Mouse (Mus musculus) bone marrow macrophage, adult 2 months (primary cell): ENCODE data around the gene Col4a1. TPM values are rescaled to one million over a fixed set of nuclear protein-coding genes. Genes with fewer than 3 reads are reported as not detected.

Experiments used
- H3K27ac ChIP-seq: 2 replicates; pipeline ENCODE4 v1.5.1; 2012; ENCODE audit warnings: low read depth, low read length; ENCODE audit not compliant: insufficient read depth
- H3K4me1 ChIP-seq: 2 replicates; pipeline ENCODE4 v1.6.1; 2012; ENCODE audit warnings: low read length; ENCODE audit not compliant: control insufficient read depth, insufficient read depth
- H3K4me3 ChIP-seq: 2 replicates; pipeline ENCODE4 v1.5.1; 2012; ENCODE audit warnings: mild to moderate bottlenecking, low read length, moderate library complexity; ENCODE audit not compliant: insufficient read depth
- CTCF ChIP-seq: IDR thresholded peaks from 2 replicates; pipeline ENCODE4 v1.5.1; 2012; ENCODE audit warnings: low read depth, mild to moderate bottlenecking, low read length, moderate library complexity
- POLR2A ChIP-seq: IDR thresholded peaks from 2 replicates; pipeline ENCODE4 v1.6.1; 2012; ENCODE audit warnings: mild to moderate bottlenecking, low read depth, low read length, borderline replicate concordance
- polyA plus RNA-seq: library from polyadenylated mRNA; stranded (reverse); fragments of >200 nt; gene quantifications from 2 replicates; pipeline ENCODE4 v1.2.4, GENCODE M21; 2012; ENCODE audit not compliant: missing spikeins, insufficient read depth, insufficient read length

Col4a1 gene
- polyA plus RNA-seq, 1 experiment, result 7.2 TPM

DNA sequence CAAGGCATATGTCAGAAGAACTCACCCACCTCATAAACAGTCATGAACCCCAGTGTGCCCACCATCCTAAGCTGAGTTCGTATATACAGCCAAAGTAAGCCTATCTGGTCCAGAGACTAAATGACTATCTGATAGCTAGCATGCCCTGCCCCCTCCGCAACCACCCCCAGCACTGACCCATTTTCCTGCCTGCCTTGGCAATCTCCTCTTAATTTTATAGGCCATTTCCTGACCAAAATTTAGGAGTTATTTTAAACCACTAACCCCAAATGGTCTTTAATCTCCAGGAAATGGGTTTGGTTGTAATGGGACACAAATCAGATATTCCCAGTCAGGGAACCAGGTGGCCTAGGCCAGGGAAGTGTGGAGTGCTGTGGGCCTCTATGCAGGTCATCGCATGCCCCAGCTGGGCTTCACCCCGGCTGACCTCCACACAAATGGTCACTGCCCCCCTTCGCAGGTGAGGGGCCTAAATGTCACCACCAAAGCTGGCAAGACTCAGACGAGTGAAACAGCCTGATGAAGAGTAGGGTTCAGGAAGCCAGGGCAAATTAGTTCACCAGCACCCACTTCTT lies 8.5 kb downstream of the Col4a1 start:
- TF ChIP-seq CTCF, result no peak
- no peak for TF ChIP-seq POLR2A
- Histone ChIP-seq H3K4me1 (no peaks in the 10 kb centered on the region), H3K27ac (no peak overlapping the region), H3K4me3 (no peak overlapping the region)

DNA sequence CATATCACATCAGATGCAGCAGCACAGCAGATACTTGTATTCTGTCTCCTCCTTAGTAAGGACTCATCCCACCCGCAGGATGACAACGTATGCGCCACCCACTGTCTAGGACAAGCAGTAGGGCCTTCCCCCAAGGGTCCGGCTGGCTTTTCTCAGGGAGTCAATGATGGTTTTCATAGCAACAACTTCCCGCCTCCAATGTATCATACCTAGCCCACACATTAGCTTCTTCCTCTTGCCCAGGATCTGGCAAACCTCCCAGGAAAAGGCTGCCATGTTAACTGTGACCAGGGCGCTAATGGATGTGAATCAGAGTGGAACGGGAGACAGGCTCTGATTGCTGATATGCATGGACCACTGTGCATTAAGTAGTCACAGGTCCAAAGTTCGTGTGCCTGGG lies 12.2 kb downstream of the Col4a1 start:
- TF ChIP-seq CTCF (no peak), POLR2A (no peak)
- Histone ChIP-seq H3K4me1 (peaks cover 11% of the 10 kb centered on the region), H3K27ac (no peak overlapping the region), H3K4me3 (no peak overlapping the region)

DNA sequence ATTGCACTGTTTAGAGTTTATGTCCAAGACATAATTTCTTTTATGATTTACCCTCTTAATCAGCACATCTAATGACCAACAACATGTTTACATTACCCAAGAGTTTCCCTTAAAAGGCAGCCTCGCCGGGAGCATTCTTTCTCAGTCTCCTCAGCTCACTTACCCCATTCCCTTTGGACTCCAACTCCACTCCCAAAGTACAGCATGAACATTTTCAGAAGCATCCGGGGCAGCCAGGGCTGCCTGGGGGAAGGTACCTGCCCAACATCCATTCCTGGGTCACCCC lies 13.4 kb downstream of the Col4a1 start:
- H3K27ac ChIP-seq, result no peak overlapping the region
- peaks cover 11% of the 10 kb centered on the region for H3K4me1 ChIP-seq
- TF ChIP-seq POLR2A (no peak), CTCF (no peak)
- H3K4me3 ChIP-seq, result no peak overlapping the region

DNA sequence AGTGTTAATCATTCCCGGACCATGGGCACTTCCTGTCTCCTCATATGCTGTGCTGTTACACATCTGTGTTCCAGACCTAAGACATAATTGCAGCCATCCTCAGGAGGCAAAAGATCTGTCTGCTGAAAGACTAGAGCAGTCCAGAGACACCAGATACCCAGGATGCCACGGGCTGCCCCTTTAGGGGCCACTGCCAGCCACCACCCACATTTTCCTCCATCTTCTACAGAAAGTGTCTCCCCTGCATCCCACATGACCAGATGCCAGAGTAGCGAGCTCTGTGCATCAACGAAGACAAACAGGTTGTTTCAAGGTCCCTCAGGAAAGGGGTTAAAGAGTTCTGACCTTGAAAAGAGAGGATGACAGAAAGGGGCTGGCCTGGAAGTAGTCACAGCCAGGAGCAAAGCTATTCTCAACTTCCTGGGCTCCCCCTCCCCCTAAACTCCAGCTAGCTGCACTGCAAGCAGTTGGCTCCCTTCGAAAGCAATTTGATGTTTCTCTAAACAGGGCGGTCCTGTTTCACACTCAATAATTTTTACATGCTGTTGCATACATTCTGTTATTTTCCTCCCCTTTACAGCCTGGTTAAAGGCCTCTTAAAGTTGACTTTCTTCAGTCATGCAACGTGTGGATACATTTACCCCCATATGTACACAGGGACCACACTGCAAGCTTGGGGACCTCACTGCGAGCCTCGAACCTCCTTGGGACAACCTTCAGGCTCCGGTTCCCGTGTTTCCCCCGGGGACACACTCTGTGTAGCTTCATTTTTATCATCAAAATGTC lies 13.9 kb downstream of the Col4a1 start:
- peaks cover 11% of the 10 kb centered on the region for H3K4me1 ChIP-seq
- H3K27ac ChIP-seq, result no peak overlapping the region
- no peak overlapping the region for H3K4me3 ChIP-seq
- TF ChIP-seq CTCF (no peak), POLR2A (no peak)

DNA sequence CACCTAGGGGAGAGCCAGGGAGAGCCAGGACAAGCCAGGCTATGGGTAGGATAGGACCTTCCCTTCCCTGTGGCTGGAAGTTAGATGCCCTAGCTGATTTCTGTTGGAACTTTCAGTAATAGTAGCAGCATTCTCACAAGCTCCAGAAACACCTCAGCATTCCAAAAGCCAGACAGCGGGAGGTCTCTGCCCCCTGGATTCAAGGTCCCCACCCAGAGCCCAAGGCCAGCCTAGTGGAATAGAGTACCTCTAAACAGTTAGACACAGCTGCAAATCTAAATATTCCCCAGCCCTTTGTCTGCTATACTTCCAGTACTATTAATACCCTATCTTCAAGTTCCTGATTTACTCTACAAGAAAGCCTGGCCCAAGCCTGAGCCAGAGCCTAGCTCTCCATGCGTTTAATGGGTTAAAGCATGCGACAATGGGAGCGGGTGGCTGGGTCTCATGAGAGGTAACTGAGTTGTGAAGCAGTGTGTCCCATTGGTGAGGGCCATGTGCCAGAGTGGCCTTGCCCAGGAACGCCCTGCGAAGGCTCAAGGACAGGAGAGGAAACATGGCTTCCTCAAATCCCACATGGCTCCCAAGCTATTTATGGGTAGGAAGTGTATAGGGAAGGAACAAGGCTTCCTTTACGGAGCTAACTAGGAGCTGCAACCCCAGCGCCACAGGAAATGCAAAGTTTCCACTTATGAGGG lies 15.3 kb downstream of the Col4a1 start:
- no peak for TF ChIP-seq CTCF
- no peak for TF ChIP-seq POLR2A
- Histone ChIP-seq H3K4me3 (no peak overlapping the region), H3K27ac (peak overlapping the region; percentile 20; the same call in 1 of the 2 replicates), H3K4me1 (peaks cover 11% of the 10 kb centered on the region)

DNA sequence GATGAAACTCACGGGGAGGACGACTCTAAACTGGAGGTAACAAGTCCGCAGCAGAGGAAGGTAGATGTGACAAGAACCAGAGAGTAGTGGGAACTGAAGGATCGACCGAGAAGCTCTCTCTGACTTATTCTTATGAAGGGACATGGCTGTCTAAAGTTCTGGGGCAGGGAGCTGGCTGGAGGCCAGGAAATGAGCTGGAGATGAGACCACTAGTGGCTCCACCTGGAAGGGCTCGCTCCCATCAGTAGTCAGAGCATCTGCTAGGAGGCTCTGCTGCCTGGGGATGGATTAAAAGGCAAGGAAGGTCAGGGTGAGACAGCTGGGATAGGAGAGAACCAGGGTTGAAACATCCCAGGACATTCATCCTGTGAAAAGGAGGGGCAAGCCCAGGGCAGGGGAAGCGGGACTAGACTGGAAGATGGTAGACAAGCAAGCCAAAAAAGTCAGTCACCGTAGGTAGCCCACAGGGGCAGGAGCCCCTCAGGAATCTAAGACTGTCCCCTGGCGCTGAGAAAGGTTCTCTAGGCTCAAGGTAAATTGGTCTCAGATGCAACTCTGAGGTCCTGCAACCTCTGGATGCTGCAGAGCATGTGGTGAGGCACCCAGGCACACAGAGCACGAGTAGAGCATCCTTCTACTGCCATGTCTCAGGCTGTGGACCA lies 16.2 kb downstream of the Col4a1 start:
- Histone ChIP-seq H3K4me1 (peaks cover 11% of the 10 kb centered on the region), H3K4me3 (no peak overlapping the region), H3K27ac (no peak overlapping the region)
- no peak for TF ChIP-seq CTCF

DNA sequence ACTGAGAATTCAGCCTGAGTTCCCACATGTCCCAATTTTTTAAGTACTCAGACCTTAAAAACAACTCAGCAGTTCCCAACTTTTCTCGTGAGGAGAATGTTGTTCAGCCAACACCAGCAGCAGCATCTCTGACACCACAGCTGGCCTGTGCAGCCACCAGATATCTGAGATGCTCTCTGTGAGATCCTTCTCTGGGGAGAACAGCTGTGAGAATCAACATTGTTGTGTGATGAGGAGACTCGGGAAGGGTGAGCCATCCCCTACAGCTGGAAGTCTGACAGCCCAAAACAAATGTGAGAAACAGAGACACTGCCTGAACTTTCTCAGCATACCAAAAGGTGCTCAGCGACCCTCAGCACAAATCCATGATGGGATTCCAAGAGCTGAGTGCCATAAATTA lies 20.0 kb downstream of the Col4a1 start:
- Histone ChIP-seq H3K4me3 (no peak overlapping the region), H3K4me1 (peaks cover 9% of the 10 kb centered on the region), H3K27ac (no peak overlapping the region)
- TF ChIP-seq CTCF, result no peak
- TF ChIP-seq POLR2A, result no peak

DNA sequence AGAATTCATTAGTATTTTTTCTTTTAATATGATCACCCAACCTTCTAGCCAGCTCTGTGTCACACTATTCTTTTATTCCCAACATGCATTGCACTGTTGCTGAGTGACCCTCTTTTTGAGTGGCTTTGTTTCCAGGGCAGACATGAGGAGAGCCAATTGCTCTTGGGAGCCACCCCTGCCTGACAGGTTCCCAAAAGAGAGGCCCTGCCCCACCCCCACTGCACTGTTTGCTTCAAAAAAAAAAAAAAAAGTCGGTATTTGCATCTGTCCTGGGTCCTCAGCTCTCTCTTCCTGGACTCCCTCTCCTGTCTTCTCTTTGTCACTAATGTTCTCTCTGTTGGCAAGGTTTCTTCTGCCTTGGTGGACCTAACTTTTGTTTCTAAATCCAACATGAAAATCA lies 22.1 kb downstream of the Col4a1 start:
- no peak overlapping the region for H3K4me3 ChIP-seq
- TF ChIP-seq CTCF, result no peak
- TF ChIP-seq POLR2A, result no peak
- no peaks in the 10 kb centered on the region for H3K4me1 ChIP-seq
- no peak overlapping the region for H3K27ac ChIP-seq

DNA sequence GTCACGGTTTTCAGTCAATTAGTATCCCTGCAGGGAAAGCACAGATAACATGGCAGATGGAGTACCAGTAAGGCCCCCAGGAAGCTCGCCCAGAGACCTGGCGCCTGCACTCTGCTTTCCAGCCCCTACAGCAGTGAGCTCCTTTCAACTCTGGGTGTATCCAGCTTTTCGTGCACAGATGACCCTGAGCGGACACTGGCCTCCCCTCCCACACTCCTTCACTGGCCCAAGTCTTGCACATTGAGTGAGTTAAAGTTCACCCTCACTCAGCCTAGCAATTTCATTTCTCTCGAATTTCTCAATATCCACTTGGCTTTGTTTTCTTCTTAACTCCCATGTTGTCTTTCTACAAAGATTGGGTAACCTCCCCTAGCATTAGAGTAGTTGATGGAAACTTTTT lies 24.3 kb downstream of the Col4a1 start:
- H3K4me3 ChIP-seq, result no peak overlapping the region
- H3K4me1 ChIP-seq, result no peaks in the 10 kb centered on the region
- H3K27ac ChIP-seq, result no peak overlapping the region
- TF ChIP-seq CTCF, result no peak
- no peak for TF ChIP-seq POLR2A

DNA sequence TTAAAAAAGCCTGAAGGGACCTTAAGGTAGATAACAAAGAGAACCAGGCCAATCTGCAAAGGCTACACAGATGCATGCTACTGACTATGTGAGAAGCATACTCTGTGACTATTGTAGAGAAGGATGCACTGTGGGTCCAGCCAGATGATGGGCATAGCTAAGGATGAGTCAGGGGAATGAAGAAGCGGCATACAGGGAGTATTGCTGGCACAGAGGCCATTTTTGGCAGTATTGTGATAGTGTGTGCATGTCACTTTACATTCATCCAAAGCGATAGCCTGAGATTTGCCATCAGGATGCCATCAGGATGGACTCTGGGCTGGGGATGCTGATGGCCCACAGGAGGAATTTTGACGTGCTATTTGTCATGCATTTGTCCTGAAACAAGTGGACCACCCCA lies 25.5 kb downstream of the Col4a1 start:
- Histone ChIP-seq H3K27ac (no peak overlapping the region), H3K4me1 (no peaks in the 10 kb centered on the region), H3K4me3 (no peak overlapping the region)
- TF ChIP-seq CTCF (no peak), POLR2A (no peak)
